Mouse (Mus musculus) limb, embryonic 11.5 days (tissue): ENCODE data around the gene Hhat. TPM values are rescaled to one million over a fixed set of nuclear protein-coding genes. Genes with fewer than 3 reads are reported as not detected.

Experiments
- ATAC-seq: fragments of 200-750 bp; cut with Nextera tagmentation; 2 replicates; pipeline ENCODE4 v1.8.0; 2017; ENCODE audit warnings: low read depth; ENCODE audit not compliant: insufficient number of reproducible peaks, low FRiP score, low TSS enrichment
- DNase-seq: peaks from one replicate; pipeline ENCODE4 v3.0.0-alpha.2; 2015; ENCODE audit warnings: low spot score
- H3K27ac ChIP-seq: fragments of 300-500 bp; sonication (generic); replicated peaks from 2 replicates; pipeline ENCODE4 v1.5.1; 2014; ENCODE audit warnings: low read depth, mild to moderate bottlenecking, low read length
- H3K27me3 ChIP-seq: fragments of 300-500 bp; sonication (generic); 2 replicates; pipeline ENCODE4 v1.6.1; 2014; ENCODE audit warnings: mild to moderate bottlenecking, low read length, mixed read lengths; ENCODE audit not compliant: control insufficient read depth, insufficient read depth
- H3K36me3 ChIP-seq: fragments of 300-500 bp; sonication (generic); 2 replicates; pipeline ENCODE4 v1.6.1; 2014; ENCODE audit warnings: mild to moderate bottlenecking, low read length, moderate library complexity, mixed read lengths; ENCODE audit not compliant: control insufficient read depth, insufficient read depth
- H3K4me1 ChIP-seq: fragments of 300-500 bp; sonication (generic); 2 replicates; pipeline ENCODE4 v1.6.1; 2014; ENCODE audit warnings: low read length, mixed read lengths; ENCODE audit not compliant: control insufficient read depth, insufficient read depth
- H3K4me2 ChIP-seq: fragments of 300-500 bp; sonication (generic); 2 replicates; pipeline ENCODE4 v1.6.1; 2014; ENCODE audit warnings: low read depth, mild to moderate bottlenecking, moderate library complexity; ENCODE audit not compliant: severe bottlenecking
- H3K4me3 ChIP-seq: fragments of 300-500 bp; sonication (generic); 2 replicates; pipeline ENCODE4 v1.5.1; 2014; ENCODE audit warnings: low read depth, low read length
- H3K9ac ChIP-seq: fragments of 300-500 bp; sonication (generic); 2 replicates; pipeline ENCODE4 v1.6.1; 2014; ENCODE audit warnings: mild to moderate bottlenecking, low read length
- H3K9me3 ChIP-seq: fragments of 300-500 bp; sonication (generic); 2 replicates; pipeline ENCODE4 v1.6.1; 2016; ENCODE audit warnings: low read length; ENCODE audit not compliant: control insufficient read depth
- WGBS: fragments of 180-500 bp; shearing (Covaris S2); extraction: QIAGEN DNeasy Blood & Tissue Kit; methylation state at CpG from one replicate; pipeline ENCODE4 v1.1.7; 2014; 5-methylcytosine and 5-hydroxymethylcytosine counted together
- polyA plus RNA-seq: library from polyadenylated mRNA; unstranded; fragments of >200 nt; fragmentation: Nextera tagmentation; extraction: Ambion mirVana; gene quantifications from 2 replicates; pipeline ENCODE4 v1.2.1, GENCODE M21; 2014

Gene Hhat
- polyA plus RNA-seq, 1 experiment from 2014 or later, result 16.6 TPM

GRCm38 (mm10) chr1:192642126-192642525, 128.9 kb downstream of the Hhat start:
- H3K27ac ChIP-seq, result no peak overlapping the region
- no peaks in the 10 kb centered on the region for H3K9me3 ChIP-seq
- no peaks in the 10 kb centered on the region for H3K36me3 ChIP-seq
- no peak overlapping the region for H3K4me3 ChIP-seq
- H3K27me3 ChIP-seq, result no peaks in the 10 kb centered on the region
- H3K4me2 ChIP-seq, result no peak overlapping the region
- no peak overlapping the region for H3K9ac ChIP-seq
- WGBS, result 80% methylated on average over 2 of the region's 2 CpGs
- no peak for DNase-seq
- H3K4me1 ChIP-seq, result no peaks in the 10 kb centered on the region
- no peak for ATAC-seq

DNA sequence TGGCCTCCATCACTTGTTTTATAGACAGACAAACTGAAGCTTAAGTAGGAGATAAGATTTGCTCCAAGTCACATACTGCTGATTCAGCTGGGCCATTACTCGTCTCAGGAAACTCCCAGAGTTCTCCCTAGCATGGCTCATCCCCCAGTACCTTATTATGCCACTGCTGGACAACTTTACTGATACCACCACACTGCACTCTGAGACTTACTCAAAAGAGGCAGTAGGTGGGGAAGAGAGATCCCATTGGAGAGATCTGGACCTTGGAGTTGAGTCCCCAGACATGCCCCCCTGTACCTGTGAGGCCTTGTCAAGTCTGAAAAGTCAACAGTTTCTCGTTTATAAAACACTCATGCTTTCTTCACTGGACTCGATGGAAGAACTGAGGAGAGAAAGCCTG, 131.8 kb downstream of the Hhat start:
- H3K27ac ChIP-seq, result no peak overlapping the region
- no peaks in the 10 kb centered on the region for H3K36me3 ChIP-seq
- H3K4me3 ChIP-seq, result no peak overlapping the region
- no peak overlapping the region for H3K9ac ChIP-seq
- no peak for ATAC-seq
- no peaks in the 10 kb centered on the region for H3K27me3 ChIP-seq
- no peaks in the 10 kb centered on the region for H3K9me3 ChIP-seq
- DNase-seq, result no peak
- no peak overlapping the region for H3K4me2 ChIP-seq
- no peaks in the 10 kb centered on the region for H3K4me1 ChIP-seq
- 67% methylated on average over 3 of the region's 3 CpGs for WGBS

DNA sequence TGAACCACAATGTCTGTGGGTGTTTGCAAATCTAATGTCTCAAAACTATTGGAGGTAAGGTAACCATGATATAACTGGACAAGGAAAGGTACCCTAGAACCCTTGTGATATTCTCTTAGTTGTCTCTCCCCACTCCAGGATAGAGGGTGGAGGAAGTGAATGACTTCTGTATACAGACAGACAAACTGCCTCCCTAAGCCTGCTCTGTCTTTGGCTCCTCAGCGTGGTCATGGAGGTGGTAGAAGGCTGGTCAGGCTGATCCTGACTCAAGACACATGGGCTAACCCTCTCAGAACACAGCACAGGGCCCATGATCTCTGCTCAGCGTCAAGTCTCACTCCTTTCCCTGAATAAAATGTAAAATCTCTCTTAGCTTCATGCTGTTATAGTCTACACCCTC, 149.2 kb downstream of the Hhat start:
- no peak overlapping the region for H3K4me3 ChIP-seq
- H3K9me3 ChIP-seq, result no peaks in the 10 kb centered on the region
- no peak for DNase-seq
- H3K4me2 ChIP-seq, result no peak overlapping the region
- 76% methylated on average over 2 of the region's 2 CpGs for WGBS
- no peak overlapping the region for H3K27ac ChIP-seq
- ATAC-seq, result no peak
- H3K4me1 ChIP-seq, result no peaks in the 10 kb centered on the region
- H3K9ac ChIP-seq, result no peak overlapping the region
- no peaks in the 10 kb centered on the region for H3K27me3 ChIP-seq
- no peaks in the 10 kb centered on the region for H3K36me3 ChIP-seq

GRCm38 (mm10) chr1:192613271-192613670, 157.8 kb downstream of the Hhat start:
- Histone ChIP-seq H3K4me3 (no peak overlapping the region), H3K27ac (no peak overlapping the region), H3K4me2 (no peak overlapping the region), H3K27me3 (no peaks in the 10 kb centered on the region), H3K4me1 (no peaks in the 10 kb centered on the region), H3K9me3 (no peaks in the 10 kb centered on the region), H3K36me3 (no peaks in the 10 kb centered on the region), H3K9ac (no peak overlapping the region)
- no peak for DNase-seq
- 27% methylated on average over 6 of the region's 6 CpGs for WGBS
- no peak for ATAC-seq

GRCm38 (mm10) chr1:192611996-192612739, 158.9 kb downstream of the Hhat start:
- H3K4me2 ChIP-seq, result no peak overlapping the region
- no peaks in the 10 kb centered on the region for H3K27me3 ChIP-seq
- H3K4me1 ChIP-seq, result no peaks in the 10 kb centered on the region
- 80% methylated on average over 11 of the region's 11 CpGs for WGBS
- DNase-seq (no peak), ATAC-seq (no peak)
- no peaks in the 10 kb centered on the region for H3K9me3 ChIP-seq
- no peak overlapping the region for H3K9ac ChIP-seq
- no peaks in the 10 kb centered on the region for H3K36me3 ChIP-seq
- no peak overlapping the region for H3K27ac ChIP-seq
- no peak overlapping the region for H3K4me3 ChIP-seq

GRCm38 (mm10) chr1:192606876-192607275, 164.1 kb downstream of the Hhat start:
- no peaks in the 10 kb centered on the region for H3K9me3 ChIP-seq

DNA sequence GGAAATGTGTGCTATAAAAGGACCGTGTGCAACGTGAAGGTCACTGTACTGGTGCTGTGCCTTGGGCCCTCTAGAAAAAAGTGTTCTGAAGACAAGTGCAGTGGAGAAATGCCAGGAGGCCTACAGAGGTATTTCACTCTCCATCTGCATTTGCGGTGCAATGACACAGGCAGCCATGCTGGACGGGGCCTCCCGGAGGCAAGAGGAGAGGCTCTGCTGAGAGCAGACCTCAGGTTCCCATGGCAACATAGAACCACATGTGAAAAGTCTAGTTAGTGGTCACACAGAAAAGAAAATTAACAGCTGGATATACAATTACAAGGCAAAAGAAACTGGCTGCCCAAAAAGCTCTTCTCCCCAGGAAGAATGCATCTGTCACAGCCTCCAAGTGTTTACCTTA, 166.6 kb downstream of the Hhat start:
- peak; percentile 31 for DNase-seq
- H3K4me2 ChIP-seq, result no peak overlapping the region

More at GRCm38 (mm10) chr1:192606876-192607275, 164.1 kb downstream of the Hhat start:
- ATAC-seq, result no peak
- DNase-seq, result no peak
- Histone ChIP-seq H3K36me3 (no peaks in the 10 kb centered on the region), H3K9ac (no peak overlapping the region), H3K4me1 (no peaks in the 10 kb centered on the region), H3K27ac (no peak overlapping the region), H3K4me3 (no peak overlapping the region), H3K27me3 (no peaks in the 10 kb centered on the region), H3K4me2 (no peak overlapping the region)
- 81% methylated on average over 8 of the region's 8 CpGs for WGBS

GRCm38 (mm10) chr1:192603556-192603955, 167.5 kb downstream of the Hhat start:
- 39% methylated on average over 7 of the region's 7 CpGs for whole genome bisulfite sequencing
- H3K27me3 ChIP-seq, result no peaks in the 10 kb centered on the region
- H3K4me3 ChIP-seq, result no peak overlapping the region
- H3K9ac ChIP-seq, result no peak overlapping the region
- no peak overlapping the region for H3K4me2 ChIP-seq
- ATAC-seq (no peak), DNase-seq (no peak)
- no peaks in the 10 kb centered on the region for H3K36me3 ChIP-seq
- no peak overlapping the region for H3K27ac ChIP-seq
- H3K4me1 ChIP-seq, result no peaks in the 10 kb centered on the region
- no peaks in the 10 kb centered on the region for H3K9me3 ChIP-seq

More for the DNA sequence above, 166.6 kb downstream of the Hhat start:
- H3K27me3 ChIP-seq, result no peaks in the 10 kb centered on the region
- H3K4me3 ChIP-seq, result no peak overlapping the region
- no peak for ATAC-seq
- H3K9me3 ChIP-seq, result no peaks in the 10 kb centered on the region
- 71% methylated on average over 5 of the region's 5 CpGs for WGBS
- no peak overlapping the region for H3K27ac ChIP-seq
- H3K36me3 ChIP-seq, result no peaks in the 10 kb centered on the region
- no peaks in the 10 kb centered on the region for H3K4me1 ChIP-seq
- no peak overlapping the region for H3K9ac ChIP-seq

DNA sequence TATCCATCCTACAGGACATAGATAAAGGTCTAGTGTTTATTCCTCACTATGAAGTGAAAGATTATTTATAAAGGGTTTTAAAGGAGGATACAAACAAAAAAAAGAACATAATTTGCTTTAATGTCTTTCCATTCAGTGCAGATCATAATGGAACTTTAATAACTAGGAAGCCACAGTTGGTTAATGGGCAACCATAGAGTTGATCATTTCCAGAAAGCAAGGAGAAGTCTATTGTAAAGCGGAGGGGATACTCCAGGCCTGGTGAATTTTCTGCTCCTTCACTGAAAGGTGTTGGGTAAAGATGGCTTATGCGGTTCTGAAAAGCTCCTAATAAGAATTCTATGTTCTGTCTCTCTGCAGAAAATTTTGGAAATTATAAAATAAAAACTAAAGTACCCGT, 169.8 kb downstream of the Hhat start:
- ATAC-seq, result no peak
- Histone ChIP-seq H3K36me3 (no peaks in the 10 kb centered on the region), H3K9ac (no peak overlapping the region), H3K9me3 (no peaks in the 10 kb centered on the region), H3K27me3 (no peaks in the 10 kb centered on the region), H3K4me3 (no peak overlapping the region), H3K4me2 (no peak overlapping the region), H3K27ac (no peak overlapping the region), H3K4me1 (no peaks in the 10 kb centered on the region)
- DNase-seq, result no peak
- WGBS, result 94% methylated on average over 3 of the region's 3 CpGs
